Mouse (Mus musculus): ENCODE results near the gene Gm8773. TPM values are rescaled to one million over a fixed set of nuclear protein-coding genes. Genes with fewer than 3 reads are reported as not detected.

Gene Gm8773
- polyA plus RNA-seq (2014; fragmentation: Nextera tagmentation; extraction: Ambion mirVana) = 2.2 and 2.9 TPM in 2 replicates

- 1% methylated on average over 24 of the region's 24 CpGs for WGBS
- peak; percentile 75 for DNase-seq (ENCODE audit: low spot score)
- Histone ChIP-seq H3K27me3 (replicated peaks; ENCODE audit: control insufficient read depth, insufficient read depth, low read length) (peaks cover 12% of the 10 kb centered on the region; the same call in 1 of the 2 replicates), H3K9ac (ENCODE audit: low read length) (peak within 1 kb of the TSS; percentile 39), H3K4me3 (ENCODE audit: low read depth, low read length) (peak within 1 kb of the TSS; percentile 55), H3K4me1 (replicated peaks; ENCODE audit: control insufficient read depth, insufficient read depth, low read length) (no peaks in the 10 kb centered on the region), H3K27ac (ENCODE audit: low read depth) (no peak within 1 kb of the TSS), H3K4me2 (ENCODE audit: low read length) (peak within 1 kb of the TSS; percentile 90), H3K36me3 (ENCODE audit: control insufficient read depth, insufficient read depth, low read length) (no peaks in the 10 kb centered on the region), H3K9me3 (ENCODE audit: control insufficient read depth, low read length) (no peaks in the 10 kb centered on the region)
- peak; percentile 75 for ATAC-seq (replicated peaks; ENCODE audit: low FRiP score, low TSS enrichment, low read depth)
These were observed at the start of gene Gm8773 for GRCm38 (mm10) chr5:5573749-5574317. Gene Gm8773 (plus strand): TSS chr5:5573799.

DNA sequence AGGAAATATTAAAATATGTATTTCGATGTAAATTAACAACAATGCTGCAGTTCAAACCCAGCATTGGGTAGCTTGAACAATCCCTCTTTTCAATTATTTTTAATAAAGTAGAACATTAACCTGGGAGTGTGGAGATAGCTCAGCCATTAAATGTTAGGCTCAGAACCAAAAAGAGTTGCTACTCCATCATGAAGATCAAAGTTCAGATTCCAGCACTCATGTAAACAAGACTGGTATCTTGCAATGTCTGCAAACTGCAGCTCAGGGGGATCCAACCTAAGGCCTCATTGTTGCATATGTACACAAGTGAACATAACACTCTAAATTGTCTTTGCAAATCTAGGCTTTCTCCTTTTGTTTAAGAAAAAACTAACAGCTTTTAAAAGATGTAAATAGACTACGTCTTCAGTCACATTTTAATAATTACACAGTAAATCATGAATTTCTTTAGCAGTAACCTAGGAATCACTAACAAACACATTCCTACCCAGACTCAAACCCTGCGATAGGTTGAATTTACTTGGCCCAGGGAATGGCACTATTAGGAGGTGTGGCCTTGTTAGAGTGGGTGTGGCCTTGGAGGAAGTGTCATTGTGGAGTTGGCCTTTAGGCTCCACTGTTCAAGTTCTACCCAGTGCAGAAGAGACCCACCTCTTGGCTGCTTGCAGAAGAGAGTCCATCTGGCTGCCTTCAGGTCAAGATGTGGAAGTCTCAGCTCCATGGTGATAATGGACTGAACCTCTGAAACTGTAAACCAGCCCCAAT lies 39.8 kb upstream of the Gm8773 start:
- Histone ChIP-seq H3K9me3 (ENCODE audit: control insufficient read depth, low read length) (no peaks in the 10 kb centered on the region), H3K27ac (ENCODE audit: low read depth) (no peak overlapping the region), H3K9ac (ENCODE audit: low read length) (no peak overlapping the region), H3K27me3 (replicated peaks; ENCODE audit: control insufficient read depth, insufficient read depth, low read length) (no peaks in the 10 kb centered on the region), H3K4me2 (ENCODE audit: low read length) (no peak overlapping the region), H3K4me1 (replicated peaks; ENCODE audit: control insufficient read depth, insufficient read depth, low read length) (no peaks in the 10 kb centered on the region), H3K4me3 (ENCODE audit: low read depth, low read length) (no peak overlapping the region), H3K36me3 (ENCODE audit: control insufficient read depth, insufficient read depth, low read length) (peaks cover 9% of the 10 kb centered on the region)
- WGBS = 64% methylated on average over 3 of the region's 3 CpGs
- DNase-seq (ENCODE audit: low spot score) = no peak
- peak; percentile 68; the same call in 1 of the 2 replicates for ATAC-seq (replicated peaks; ENCODE audit: low FRiP score, low TSS enrichment, low read depth)

DNA sequence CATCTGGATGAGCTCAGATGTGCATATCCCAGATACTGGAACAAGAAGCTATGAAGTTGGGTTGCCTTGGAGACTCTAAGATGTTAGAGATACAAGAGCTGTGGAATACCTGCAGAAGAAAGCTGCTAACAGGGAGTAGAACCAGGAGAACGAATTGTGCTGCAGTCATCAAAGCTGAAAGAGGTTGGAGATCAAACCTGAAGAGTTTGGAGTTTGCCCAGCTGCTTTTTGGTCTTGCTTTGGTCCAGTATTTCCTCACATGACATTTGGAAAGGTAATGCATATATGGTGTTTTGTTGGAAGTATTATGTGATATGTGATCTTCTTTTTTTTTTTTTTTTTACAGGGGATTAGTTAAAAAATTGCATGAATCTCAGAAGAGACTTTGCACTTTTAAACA lies 37.5 kb upstream of the Gm8773 start:
- no peak overlapping the region for H3K9ac ChIP-seq (ENCODE audit: low read length)
- peaks cover 21% of the 10 kb centered on the region for H3K36me3 ChIP-seq (ENCODE audit: control insufficient read depth, insufficient read depth, low read length)
- 89% methylated on average over 1 of the region's 1 CpGs for WGBS
- DNase-seq (ENCODE audit: low spot score) = no peak
- H3K9me3 ChIP-seq (ENCODE audit: control insufficient read depth, low read length) = no peaks in the 10 kb centered on the region
- H3K4me1 ChIP-seq (replicated peaks; ENCODE audit: control insufficient read depth, insufficient read depth, low read length) = no peaks in the 10 kb centered on the region
- no peak overlapping the region for H3K4me3 ChIP-seq (ENCODE audit: low read depth, low read length)
- no peak overlapping the region for H3K27ac ChIP-seq (ENCODE audit: low read depth)
- ATAC-seq (replicated peaks; ENCODE audit: low FRiP score, low TSS enrichment, low read depth) = no peak
- no peak overlapping the region for H3K4me2 ChIP-seq (ENCODE audit: low read length)
- H3K27me3 ChIP-seq (replicated peaks; ENCODE audit: control insufficient read depth, insufficient read depth, low read length) = no peaks in the 10 kb centered on the region

- H3K4me2 ChIP-seq (ENCODE audit: low read length) = no peak overlapping the region
- no peaks in the 10 kb centered on the region for H3K9me3 ChIP-seq (ENCODE audit: control insufficient read depth, low read length)
- 79% methylated on average over 3 of the region's 3 CpGs for WGBS
- H3K9ac ChIP-seq (ENCODE audit: low read length) = no peak overlapping the region
- H3K36me3 ChIP-seq (ENCODE audit: control insufficient read depth, insufficient read depth, low read length) = peaks cover 54% of the 10 kb centered on the region
- ATAC-seq (replicated peaks; ENCODE audit: low FRiP score, low TSS enrichment, low read depth) (no peak), DNase-seq (ENCODE audit: low spot score) (no peak)
- H3K27me3 ChIP-seq (replicated peaks; ENCODE audit: control insufficient read depth, insufficient read depth, low read length) = no peaks in the 10 kb centered on the region
- no peaks in the 10 kb centered on the region for H3K4me1 ChIP-seq (replicated peaks; ENCODE audit: control insufficient read depth, insufficient read depth, low read length)
- no peak overlapping the region for H3K27ac ChIP-seq (ENCODE audit: low read depth)
- no peak overlapping the region for H3K4me3 ChIP-seq (ENCODE audit: low read depth, low read length)
These were observed 33.8 kb upstream of the Gm8773 start for GRCm38 (mm10) chr5:5539771-5540170.

- WGBS = 68% methylated on average over 3 of the region's 3 CpGs
- Histone ChIP-seq H3K36me3 (ENCODE audit: control insufficient read depth, insufficient read depth, low read length) (peaks cover 54% of the 10 kb centered on the region), H3K4me3 (ENCODE audit: low read depth, low read length) (no peak overlapping the region), H3K9me3 (ENCODE audit: control insufficient read depth, low read length) (no peaks in the 10 kb centered on the region), H3K4me2 (ENCODE audit: low read length) (no peak overlapping the region), H3K9ac (ENCODE audit: low read length) (no peak overlapping the region), H3K27ac (ENCODE audit: low read depth) (no peak overlapping the region), H3K4me1 (replicated peaks; ENCODE audit: control insufficient read depth, insufficient read depth, low read length) (no peaks in the 10 kb centered on the region), H3K27me3 (replicated peaks; ENCODE audit: control insufficient read depth, insufficient read depth, low read length) (no peaks in the 10 kb centered on the region)
- ATAC-seq (replicated peaks; ENCODE audit: low FRiP score, low TSS enrichment, low read depth) (no peak), DNase-seq (ENCODE audit: low spot score) (no peak)
These were observed 33.2 kb upstream of the Gm8773 start for GRCm38 (mm10) chr5:5540385-5540784.

DNA sequence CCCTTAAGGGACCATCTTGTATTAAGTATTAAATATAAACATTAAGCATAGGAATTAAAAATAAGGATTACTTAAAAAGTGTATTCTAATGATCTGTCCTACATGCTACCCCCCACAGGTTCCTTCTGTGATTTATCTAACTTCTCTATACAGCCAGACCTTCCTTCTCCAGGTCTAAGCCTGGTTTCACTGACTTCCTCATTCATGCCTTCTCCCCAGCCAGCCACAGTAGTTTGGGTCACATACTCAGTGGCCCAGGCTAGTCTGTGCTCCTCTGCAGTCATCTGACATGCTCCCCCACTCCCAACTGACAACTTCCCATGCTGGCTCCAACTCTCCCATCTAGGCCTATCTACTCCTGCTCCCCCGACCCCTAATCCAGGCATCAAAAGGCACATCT lies 22.5 kb upstream of the Gm8773 start:
- 100% methylated on average over 1 of the region's 1 CpGs for WGBS
- Histone ChIP-seq H3K4me3 (ENCODE audit: low read depth, low read length) (no peak overlapping the region), H3K9me3 (ENCODE audit: control insufficient read depth, low read length) (no peaks in the 10 kb centered on the region), H3K4me1 (replicated peaks; ENCODE audit: control insufficient read depth, insufficient read depth, low read length) (no peaks in the 10 kb centered on the region), H3K9ac (ENCODE audit: low read length) (no peak overlapping the region), H3K4me2 (ENCODE audit: low read length) (no peak overlapping the region), H3K27me3 (replicated peaks; ENCODE audit: control insufficient read depth, insufficient read depth, low read length) (no peaks in the 10 kb centered on the region), H3K27ac (ENCODE audit: low read depth) (no peak overlapping the region), H3K36me3 (ENCODE audit: control insufficient read depth, insufficient read depth, low read length) (peaks cover 60% of the 10 kb centered on the region)
- ATAC-seq (replicated peaks; ENCODE audit: low FRiP score, low TSS enrichment, low read depth) (no peak), DNase-seq (ENCODE audit: low spot score) (no peak)

DNA sequence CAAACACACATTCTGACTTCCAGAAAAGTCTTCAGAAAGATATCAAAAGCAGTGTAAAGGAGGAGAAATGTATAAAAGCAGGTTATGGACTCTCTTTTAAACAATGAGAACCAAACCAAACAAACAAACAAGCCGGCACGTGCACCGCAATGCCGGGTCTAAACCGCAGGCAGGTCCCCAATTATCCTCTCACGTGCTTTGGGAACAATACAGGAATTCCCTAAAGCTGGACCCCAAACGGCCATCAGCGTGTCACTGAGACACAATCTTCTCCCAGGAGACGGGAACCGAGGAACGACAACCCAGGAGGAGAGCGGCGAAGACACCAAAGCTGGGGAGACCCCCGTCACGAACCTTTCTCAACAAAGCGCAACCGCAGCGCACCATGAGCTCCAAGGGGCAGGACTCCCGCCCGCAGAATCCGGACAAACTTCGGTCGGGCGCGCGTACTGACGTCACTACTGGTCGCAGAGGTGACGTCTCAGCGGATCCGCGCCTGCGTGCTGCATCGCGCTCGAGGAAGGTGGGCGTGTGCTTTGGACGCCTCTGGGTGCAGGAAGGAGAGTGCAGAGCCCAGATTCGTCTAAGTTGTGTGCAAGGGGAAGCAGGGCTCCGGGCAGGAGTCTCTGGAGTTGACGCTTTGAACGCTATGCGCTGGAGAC lies 14.4 kb upstream of the Gm8773 start, which contains the start of gene Gtpbp10:
TSS of gene Gtpbp10 (minus strand) at position 460 of the 662 bp plus-strand sequence.
- H3K4me2 ChIP-seq (ENCODE audit: low read length) = peak within 1 kb of the TSS; percentile 83
- peaks cover 10% of the 10 kb centered on the region for H3K4me1 ChIP-seq (replicated peaks; ENCODE audit: control insufficient read depth, insufficient read depth, low read length)
- no peaks in the 10 kb centered on the region for H3K27me3 ChIP-seq (replicated peaks; ENCODE audit: control insufficient read depth, insufficient read depth, low read length)
- no peaks in the 10 kb centered on the region for H3K9me3 ChIP-seq (ENCODE audit: control insufficient read depth, low read length)
- peak within 1 kb of the TSS; percentile 63 for H3K9ac ChIP-seq (ENCODE audit: low read length)
- ATAC-seq (replicated peaks; ENCODE audit: low FRiP score, low TSS enrichment, low read depth) = peak; percentile 99
- H3K4me3 ChIP-seq (ENCODE audit: low read depth, low read length) = peak within 1 kb of the TSS; percentile 60
- under 1% methylated on average over 43 of the region's 43 CpGs for WGBS
- peak within 1 kb of the TSS; percentile 84 for H3K27ac ChIP-seq (ENCODE audit: low read depth)
- peak; percentile 99 for DNase-seq (ENCODE audit: low spot score)
- H3K36me3 ChIP-seq (ENCODE audit: control insufficient read depth, insufficient read depth, low read length) = peaks cover 17% of the 10 kb centered on the region

DNA sequence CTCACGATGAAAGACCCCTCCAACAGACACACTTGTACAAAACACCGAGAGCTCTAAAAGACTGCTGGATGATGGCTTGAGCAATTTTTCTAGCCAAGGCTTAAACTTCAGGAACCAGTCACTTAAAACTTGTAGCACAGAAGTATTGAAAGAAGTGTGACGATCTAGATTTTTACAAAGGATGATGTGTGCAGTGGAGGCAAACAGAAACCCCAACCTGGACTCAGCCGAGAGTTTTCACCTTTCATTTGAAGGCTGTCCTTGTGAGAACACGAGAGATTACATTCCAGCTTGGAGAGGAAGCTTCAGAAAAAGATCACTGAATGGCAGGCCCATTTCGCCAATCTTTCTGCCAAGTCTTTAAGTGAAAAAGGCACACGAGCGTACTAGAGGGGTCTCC lies 13.8 kb upstream of the Gm8773 start:
- H3K4me1 ChIP-seq (replicated peaks; ENCODE audit: control insufficient read depth, insufficient read depth, low read length) = peaks cover 10% of the 10 kb centered on the region
- no peaks in the 10 kb centered on the region for H3K9me3 ChIP-seq (ENCODE audit: control insufficient read depth, low read length)
- H3K9ac ChIP-seq (ENCODE audit: low read length) = peak overlapping the region; percentile 63
- H3K27me3 ChIP-seq (replicated peaks; ENCODE audit: control insufficient read depth, insufficient read depth, low read length) = no peaks in the 10 kb centered on the region
- DNase-seq (ENCODE audit: low spot score) (no peak), ATAC-seq (replicated peaks; ENCODE audit: low FRiP score, low TSS enrichment, low read depth) (0 out of 2 replicates have a peak, but pooled peaks have one; percentile 2)
- H3K4me3 ChIP-seq (ENCODE audit: low read depth, low read length) = peak overlapping the region; percentile 60
- peak overlapping the region; percentile 84; the same call in 1 of the 2 replicates for H3K27ac ChIP-seq (ENCODE audit: low read depth)
- peaks cover 11% of the 10 kb centered on the region for H3K36me3 ChIP-seq (ENCODE audit: control insufficient read depth, insufficient read depth, low read length)
- 38% methylated on average over 8 of the region's 8 CpGs for WGBS
- peak overlapping the region; percentile 83 for H3K4me2 ChIP-seq (ENCODE audit: low read length)
